Mouse (Mus musculus) E14TG2a.4 (cell line): ENCODE measurements at regions not wholly inside any gene's neighbourhood (a gene's known extent, or its start where the extent isn't known, plus 50 kb on each side); places are given as distances from the start of the nearest gene placed in this dataset.

Experiments
- H3K27me3 ChIP-seq: 2 replicates; pipeline ENCODE4 v1.6.1; 2014; ENCODE audit warnings: low read length, control low read depth; ENCODE audit not compliant: insufficient read depth
- H3K36me3 ChIP-seq: 2 replicates; pipeline ENCODE4 v1.6.1; 2014; ENCODE audit warnings: low read length, control low read depth; ENCODE audit not compliant: insufficient read depth
- H3K4me1 ChIP-seq: replicated peaks from 2 replicates; pipeline ENCODE4 v1.6.1; 2014; ENCODE audit warnings: low read depth, low read length, control low read depth
- H3K4me3 ChIP-seq: replicated peaks from 2 replicates; pipeline ENCODE4 v1.5.1; 2014; ENCODE audit warnings: mild to moderate bottlenecking, low read length
- H3K9me3 ChIP-seq: 2 replicates; pipeline ENCODE4 v1.6.1; 2014; ENCODE audit warnings: low read length, control low read depth
- CTCF ChIP-seq: conservative IDR thresholded peaks from 2 replicates; pipeline ENCODE4 v1.5.1; 2014; ENCODE audit warnings: low read length
- NANOG ChIP-seq: IDR thresholded peaks from 2 replicates; pipeline ENCODE4 v1.6.1; 2014; ENCODE audit warnings: borderline replicate concordance, low read length, mixed read lengths
- POU5F1 ChIP-seq: IDR thresholded peaks from 2 replicates; pipeline ENCODE4 v1.6.1; 2014; ENCODE audit warnings: low read length, borderline replicate concordance

DNA sequence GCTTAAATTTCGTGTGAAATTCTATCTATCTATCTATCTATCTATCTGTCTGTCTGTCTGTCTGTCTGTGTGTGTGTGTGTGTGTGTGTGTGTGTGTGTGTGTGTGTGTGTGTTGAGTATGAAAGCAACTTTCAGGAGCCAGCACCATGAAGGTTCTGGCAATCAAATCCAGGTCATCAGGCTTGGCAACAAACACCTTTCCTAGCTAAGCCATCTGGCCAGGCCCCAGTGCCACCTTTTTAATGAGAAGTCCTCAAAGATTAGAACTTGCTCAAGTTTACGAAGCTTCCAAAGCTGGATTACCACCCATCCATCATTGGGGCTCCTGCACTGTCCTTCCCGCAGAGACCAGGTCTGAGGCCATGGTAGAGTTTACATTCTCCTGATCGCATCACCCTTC is 325.0 kb downstream of the Gm49356 start:
- Histone ChIP-seq H3K4me1 (no peaks in the 10 kb centered on the region; the same call in 1 of the 2 replicates), H3K9me3 (no peaks in the 10 kb centered on the region), H3K27me3 (no peaks in the 10 kb centered on the region), H3K4me3 (no peak overlapping the region), H3K36me3 (no peaks in the 10 kb centered on the region)
- TF ChIP-seq POU5F1 (no peak), NANOG (no peak), CTCF (no peak)

- TF ChIP-seq CTCF = no peak
- no peak for TF ChIP-seq POU5F1
- Histone ChIP-seq H3K4me3 (no peak overlapping the region), H3K9me3 (no peaks in the 10 kb centered on the region), H3K27me3 (no peaks in the 10 kb centered on the region), H3K36me3 (no peaks in the 10 kb centered on the region), H3K4me1 (no peaks in the 10 kb centered on the region; the same call in 1 of the 2 replicates)
Observed at GRCm38 (mm10) chr15:59215239-59215638, 326.1 kb downstream of the Gm49356 start.

DNA sequence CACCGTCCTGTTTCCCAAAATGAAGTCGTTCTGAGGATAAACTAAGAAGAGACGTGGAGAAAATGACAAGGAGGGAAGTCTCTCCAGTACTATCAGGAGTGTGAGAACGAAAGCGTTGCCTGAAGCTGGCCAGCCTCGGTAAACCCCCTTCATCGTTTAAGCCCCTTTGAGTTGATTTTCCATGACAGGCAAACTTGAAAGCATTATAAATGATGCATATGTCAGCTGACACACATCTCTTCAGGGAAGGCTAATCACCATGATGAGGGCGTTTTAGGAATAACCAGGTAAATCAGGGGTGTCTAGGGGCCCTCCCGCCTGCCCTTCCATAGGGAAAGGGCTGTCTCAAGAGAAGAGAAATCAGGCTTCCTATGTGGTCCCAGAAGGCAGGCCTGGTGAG is 328.4 kb downstream of the Gm49356 start:
- TF ChIP-seq NANOG = no peak
- TF ChIP-seq POU5F1 = no peak
- TF ChIP-seq CTCF = no peak
- H3K4me3 ChIP-seq = no peak overlapping the region
- H3K4me1 ChIP-seq = no peaks in the 10 kb centered on the region; the same call in 1 of the 2 replicates
- no peaks in the 10 kb centered on the region for H3K27me3 ChIP-seq
- no peaks in the 10 kb centered on the region for H3K36me3 ChIP-seq
- no peaks in the 10 kb centered on the region for H3K9me3 ChIP-seq

- no peaks in the 10 kb centered on the region for H3K9me3 ChIP-seq
- no peaks in the 10 kb centered on the region; the same call in 1 of the 2 replicates for H3K4me1 ChIP-seq
- no peaks in the 10 kb centered on the region for H3K36me3 ChIP-seq
- no peaks in the 10 kb centered on the region for H3K27me3 ChIP-seq
- TF ChIP-seq POU5F1 (no peak), CTCF (no peak), NANOG (no peak)
- H3K4me3 ChIP-seq = no peak overlapping the region
Observed at GRCm38 (mm10) chr15:59218916-59219315, 329.8 kb downstream of the Gm49356 start.

DNA sequence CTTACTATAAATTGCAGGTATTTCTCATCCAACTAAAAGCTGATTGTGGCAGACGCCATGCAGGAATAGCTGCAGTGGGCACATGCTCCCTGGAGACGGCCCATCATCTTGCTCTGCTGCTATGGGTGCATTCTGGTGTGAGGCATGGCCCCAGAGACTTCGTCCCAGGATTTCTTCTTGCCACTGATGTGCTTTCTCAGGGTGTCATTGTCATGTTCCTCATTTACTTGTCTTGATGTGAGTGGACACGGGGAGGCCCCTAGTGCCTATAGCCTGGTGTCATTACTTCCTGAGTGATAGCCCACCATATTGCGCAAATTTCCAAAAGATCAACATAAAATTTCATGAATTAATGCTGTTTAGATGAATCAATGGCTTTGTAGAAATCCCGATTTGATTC is 336.5 kb downstream of the Gm49356 start:
- no peaks in the 10 kb centered on the region for H3K4me1 ChIP-seq
- H3K27me3 ChIP-seq = 0 out of 2 replicates have a peak, but pooled peaks cover 7% of the 10 kb centered on the region
- H3K36me3 ChIP-seq = no peaks in the 10 kb centered on the region
- H3K9me3 ChIP-seq = peaks cover 11% of the 10 kb centered on the region
- no peak for TF ChIP-seq CTCF
- TF ChIP-seq POU5F1 = no peak
- TF ChIP-seq NANOG = no peak
- no peak overlapping the region for H3K4me3 ChIP-seq

- no peak for TF ChIP-seq CTCF
- TF ChIP-seq NANOG = no peak
- TF ChIP-seq POU5F1 = no peak
- H3K27me3 ChIP-seq = 0 out of 2 replicates have a peak, but pooled peaks cover 7% of the 10 kb centered on the region
- H3K9me3 ChIP-seq = peaks cover 15% of the 10 kb centered on the region
Observed at GRCm38 (mm10) chr15:59227293-59227692, 338.2 kb downstream of the Gm49356 start.

GRCm38 (mm10) chr15:59230536-59230935 is 341.4 kb downstream of the Gm49356 start:
- no peaks in the 10 kb centered on the region for H3K36me3 ChIP-seq

More at GRCm38 (mm10) chr15:59227293-59227692, 338.2 kb downstream of the Gm49356 start:
- H3K4me1 ChIP-seq = no peaks in the 10 kb centered on the region
- no peaks in the 10 kb centered on the region for H3K36me3 ChIP-seq
- no peak overlapping the region for H3K4me3 ChIP-seq

GRCm38 (mm10) chr15:59231703-59232102 is 342.6 kb downstream of the Gm49356 start:
- TF ChIP-seq POU5F1 = no peak
- TF ChIP-seq NANOG = no peak
- no peak for TF ChIP-seq CTCF
- Histone ChIP-seq H3K36me3 (no peaks in the 10 kb centered on the region), H3K4me1 (no peaks in the 10 kb centered on the region), H3K9me3 (peaks cover 31% of the 10 kb centered on the region), H3K27me3 (0 out of 2 replicates have a peak, but pooled peaks cover 7% of the 10 kb centered on the region), H3K4me3 (no peak overlapping the region)

More at GRCm38 (mm10) chr15:59230536-59230935, 341.4 kb downstream of the Gm49356 start:
- Histone ChIP-seq H3K9me3 (peaks cover 31% of the 10 kb centered on the region), H3K4me1 (no peaks in the 10 kb centered on the region), H3K4me3 (no peak overlapping the region), H3K27me3 (0 out of 2 replicates have a peak, but pooled peaks cover 7% of the 10 kb centered on the region)
- TF ChIP-seq NANOG (no peak), POU5F1 (no peak), CTCF (no peak)

DNA sequence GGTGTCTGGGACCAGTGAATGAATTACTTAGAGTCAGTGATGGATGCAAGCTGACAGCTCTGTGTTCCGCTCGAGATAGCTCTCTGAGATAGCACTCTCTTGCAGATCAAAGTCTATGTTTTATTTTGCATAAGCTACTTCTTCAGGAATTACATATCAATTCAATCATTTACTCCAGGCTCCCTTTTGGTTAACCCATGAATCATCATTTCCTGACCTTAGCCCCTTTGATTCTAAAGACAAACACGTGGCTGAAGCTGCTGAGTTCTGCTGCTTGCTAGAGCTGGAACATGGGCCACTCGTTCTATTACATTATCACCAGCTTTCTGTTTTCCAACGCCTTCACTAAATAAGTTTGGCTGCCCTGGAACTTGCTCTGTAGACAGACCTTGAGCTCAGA is 343.2 kb downstream of the Gm49356 start:
- Histone ChIP-seq H3K27me3 (0 out of 2 replicates have a peak, but pooled peaks cover 3% of the 10 kb centered on the region), H3K9me3 (peaks cover 31% of the 10 kb centered on the region), H3K4me3 (no peak overlapping the region), H3K4me1 (no peaks in the 10 kb centered on the region), H3K36me3 (no peaks in the 10 kb centered on the region)
- TF ChIP-seq POU5F1 (no peak), CTCF (no peak), NANOG (no peak)
